Mouse (Mus musculus) heart, embryonic 12.5 days (tissue): ENCODE results near the gene Ppp1r14c. TPM values are rescaled to one million over a fixed set of nuclear protein-coding genes. Genes with fewer than 3 reads are reported as not detected.
A peak's percentile ranks its signal among the peaks of the same experiment; 100 is the strongest.
"Not testable (repeated sequence)": the region's sequence is repeated elsewhere in the genome, so short reads cannot be mapped to it uniquely, and the experiment has no call there.

Experiments used
- ATAC-seq: fragments of 200-750 bp; cut with Nextera tagmentation; 2 replicates; pipeline ENCODE4 v1.8.0; 2017; ENCODE audit warnings: moderate TSS enrichment, moderate library complexity; ENCODE audit not compliant: insufficient number of reproducible peaks, low FRiP score
- H3K27ac ChIP-seq: fragments of 300-500 bp; sonication (generic); 2 replicates; pipeline ENCODE4 v1.5.1; 2016; ENCODE audit warnings: mild to moderate bottlenecking, moderate library complexity; ENCODE audit not compliant: poor library complexity, severe bottlenecking
- H3K27me3 ChIP-seq: fragments of 300-500 bp; sonication (generic); replicated peaks from 2 replicates; pipeline ENCODE4 v1.6.1; 2016; ENCODE audit warnings: mild to moderate bottlenecking, moderate library complexity
- H3K36me3 ChIP-seq: fragments of 300-500 bp; sonication (generic); 2 replicates; pipeline ENCODE4 v1.6.1; 2016; ENCODE audit warnings: mild to moderate bottlenecking, moderate library complexity
- H3K4me1 ChIP-seq: fragments of 300-500 bp; sonication (generic); replicated peaks from 2 replicates; pipeline ENCODE4 v1.6.1; 2016; ENCODE audit warnings: mild to moderate bottlenecking
- H3K4me2 ChIP-seq: fragments of 300-500 bp; sonication (generic); 2 replicates; pipeline ENCODE4 v1.6.1; 2016; ENCODE audit warnings: mild to moderate bottlenecking, moderate library complexity
- H3K4me3 ChIP-seq: fragments of 300-500 bp; sonication (generic); 2 replicates; pipeline ENCODE4 v1.5.1; 2016; ENCODE audit warnings: mild to moderate bottlenecking
- H3K9ac ChIP-seq: fragments of 300-500 bp; sonication (generic); 2 replicates; pipeline ENCODE4 v1.6.1; 2016; ENCODE audit warnings: mild to moderate bottlenecking, moderate library complexity
- H3K9me3 ChIP-seq: fragments of 300-500 bp; sonication (generic); replicated peaks from 2 replicates; pipeline ENCODE4 v1.6.1; 2016; ENCODE audit warnings: mild to moderate bottlenecking, moderate library complexity
- WGBS: fragments of 180-500 bp; shearing (Covaris S2); methylation state at CpG from one replicate; pipeline ENCODE4 v1.1.7; 2016; 5-methylcytosine and 5-hydroxymethylcytosine counted together
- polyA plus RNA-seq: library from polyadenylated mRNA; unstranded; fragments of >200 nt; fragmentation: Nextera tagmentation; extraction: Ambion mirVana; gene quantifications from 2 replicates; pipeline ENCODE4 v1.2.1, GENCODE M21; 2016

The Ppp1r14c gene
- polyA plus RNA-seq, 1 experiment from 2014 or later: 222 TPM

- H3K4me2 ChIP-seq: no peak overlapping the region
- ATAC-seq: no peak
- WGBS: 78% methylated on average over 1 of the region's 1 CpGs
Measured at GRCm38 (mm10) chr10:3476611-3477010, 110.8 kb downstream of the Ppp1r14c start.

GRCm38 (mm10) chr10:3479772-3480171 lies 113.9 kb downstream of the Ppp1r14c start:
- ATAC-seq: no peak
- peaks cover 3% of the 10 kb centered on the region for H3K9me3 ChIP-seq
- no peak overlapping the region for H3K4me3 ChIP-seq
- H3K4me1 ChIP-seq: peaks cover 6% of the 10 kb centered on the region; the same call in 1 of the 2 replicates
- 76% methylated on average over 1 of the region's 1 CpGs for WGBS
- H3K27ac ChIP-seq: no peak overlapping the region
- no peaks in the 10 kb centered on the region for H3K36me3 ChIP-seq
- no peaks in the 10 kb centered on the region for H3K27me3 ChIP-seq
- H3K9ac ChIP-seq: no peak overlapping the region
- H3K4me2 ChIP-seq: no peak overlapping the region

More at GRCm38 (mm10) chr10:3476611-3477010, 110.8 kb downstream of the Ppp1r14c start:
- H3K4me1 ChIP-seq: peaks cover 6% of the 10 kb centered on the region; the same call in 1 of the 2 replicates
- H3K9ac ChIP-seq: no peak overlapping the region
- no peak overlapping the region for H3K27ac ChIP-seq
- H3K27me3 ChIP-seq: no peaks in the 10 kb centered on the region
- H3K36me3 ChIP-seq: peaks cover 2% of the 10 kb centered on the region; the same call in 1 of the 2 replicates
- no peak overlapping the region for H3K4me3 ChIP-seq
- H3K9me3 ChIP-seq: peaks cover under 1% of the 10 kb centered on the region

GRCm38 (mm10) chr10:3490052-3490451 lies 124.2 kb downstream of the Ppp1r14c start:
- WGBS: 68% methylated on average over 3 of the region's 3 CpGs
- H3K9me3 ChIP-seq: no peaks in the 10 kb centered on the region
- no peak overlapping the region for H3K4me3 ChIP-seq
- no peak overlapping the region for H3K9ac ChIP-seq
- ATAC-seq: no peak
- H3K4me1 ChIP-seq: no peaks in the 10 kb centered on the region
- H3K27me3 ChIP-seq: no peaks in the 10 kb centered on the region
- no peaks in the 10 kb centered on the region for H3K36me3 ChIP-seq
- no peak overlapping the region for H3K4me2 ChIP-seq
- no peak overlapping the region for H3K27ac ChIP-seq

GRCm38 (mm10) chr10:3496791-3497190 lies 130.9 kb downstream of the Ppp1r14c start:
- H3K27me3 ChIP-seq: no peaks in the 10 kb centered on the region
- H3K4me2 ChIP-seq: no peak overlapping the region
- H3K36me3 ChIP-seq: no peaks in the 10 kb centered on the region
- 77% methylated on average over 2 of the region's 2 CpGs for WGBS
- ATAC-seq: no peak
- H3K9me3 ChIP-seq: peaks cover 9% of the 10 kb centered on the region
- H3K4me1 ChIP-seq: no peaks in the 10 kb centered on the region
- no peak overlapping the region for H3K4me3 ChIP-seq
- no peak overlapping the region for H3K9ac ChIP-seq
- no peak overlapping the region for H3K27ac ChIP-seq

GRCm38 (mm10) chr10:3500846-3501245 lies 135.0 kb downstream of the Ppp1r14c start:
- H3K36me3 ChIP-seq, H3K4me3 ChIP-seq, H3K4me2 ChIP-seq, H3K27me3 ChIP-seq, H3K27ac ChIP-seq, H3K9me3 ChIP-seq, ATAC-seq, H3K9ac ChIP-seq, H3K4me1 ChIP-seq: not testable (repeated sequence)
- WGBS: 63% methylated on average over 6 of the region's 6 CpGs

- no peak overlapping the region for H3K4me2 ChIP-seq
- peak overlapping the region; percentile 68 for H3K27ac ChIP-seq
- WGBS: 36% methylated on average over 8 of the region's 8 CpGs
- H3K4me1 ChIP-seq: peaks cover 40% of the 10 kb centered on the region
- H3K27me3 ChIP-seq: no peaks in the 10 kb centered on the region
- H3K36me3 ChIP-seq: no peaks in the 10 kb centered on the region
- peak; percentile 84 for ATAC-seq
- H3K9me3 ChIP-seq: 0 out of 2 replicates have a peak, but pooled peaks cover 4% of the 10 kb centered on the region
- H3K4me3 ChIP-seq: no peak overlapping the region
- H3K9ac ChIP-seq: no peak overlapping the region
Measured at GRCm38 (mm10) chr10:3507484-3508221, 141.8 kb downstream of the Ppp1r14c start.

GRCm38 (mm10) chr10:3508222-3508588 lies 142.3 kb downstream of the Ppp1r14c start:
- Histone ChIP-seq H3K4me1 (peaks cover 40% of the 10 kb centered on the region), H3K27ac (peak overlapping the region; percentile 68), H3K9me3 (0 out of 2 replicates have a peak, but pooled peaks cover 4% of the 10 kb centered on the region), H3K4me3 (no peak overlapping the region), H3K4me2 (no peak overlapping the region), H3K27me3 (no peaks in the 10 kb centered on the region), H3K9ac (no peak overlapping the region), H3K36me3 (no peaks in the 10 kb centered on the region)
- 68% methylated on average over 2 of the region's 2 CpGs for WGBS
- no peak for ATAC-seq

GRCm38 (mm10) chr10:3508746-3509145 lies 142.9 kb downstream of the Ppp1r14c start:
- 55% methylated on average over 2 of the region's 2 CpGs for WGBS
- H3K4me1 ChIP-seq: peaks cover 40% of the 10 kb centered on the region
- no peaks in the 10 kb centered on the region for H3K27me3 ChIP-seq
- H3K9me3 ChIP-seq: 0 out of 2 replicates have a peak, but pooled peaks cover 4% of the 10 kb centered on the region
- H3K27ac ChIP-seq: no peak overlapping the region
- no peak for ATAC-seq
- no peak overlapping the region for H3K9ac ChIP-seq
- no peak overlapping the region for H3K4me2 ChIP-seq
- no peaks in the 10 kb centered on the region for H3K36me3 ChIP-seq
- H3K4me3 ChIP-seq: no peak overlapping the region

GRCm38 (mm10) chr10:3509663-3510277 lies 143.9 kb downstream of the Ppp1r14c start:
- ATAC-seq: no peak
- Histone ChIP-seq H3K4me2 (no peak overlapping the region), H3K27me3 (no peaks in the 10 kb centered on the region), H3K9ac (no peak overlapping the region), H3K4me3 (no peak overlapping the region), H3K27ac (peak overlapping the region; percentile 56), H3K9me3 (0 out of 2 replicates have a peak, but pooled peaks cover 4% of the 10 kb centered on the region), H3K4me1 (peaks cover 47% of the 10 kb centered on the region), H3K36me3 (no peaks in the 10 kb centered on the region)
- 49% methylated on average over 7 of the region's 7 CpGs for WGBS

GRCm38 (mm10) chr10:3510486-3510885 lies 144.6 kb downstream of the Ppp1r14c start:
- Histone ChIP-seq H3K36me3 (no peaks in the 10 kb centered on the region), H3K4me3 (no peak overlapping the region), H3K27ac (peak overlapping the region; percentile 56; the same call in 1 of the 2 replicates), H3K9ac (no peak overlapping the region), H3K27me3 (no peaks in the 10 kb centered on the region), H3K4me1 (peaks cover 50% of the 10 kb centered on the region), H3K9me3 (0 out of 2 replicates have a peak, but pooled peaks cover 4% of the 10 kb centered on the region), H3K4me2 (no peak overlapping the region)
- ATAC-seq: no peak
- 55% methylated on average over 3 of the region's 3 CpGs for WGBS

GRCm38 (mm10) chr10:3511401-3511800 lies 145.5 kb downstream of the Ppp1r14c start:
- Histone ChIP-seq H3K27ac (no peak overlapping the region), H3K36me3 (no peaks in the 10 kb centered on the region), H3K4me3 (no peak overlapping the region), H3K27me3 (no peaks in the 10 kb centered on the region), H3K9ac (no peak overlapping the region), H3K9me3 (0 out of 2 replicates have a peak, but pooled peaks cover 4% of the 10 kb centered on the region), H3K4me2 (no peak overlapping the region), H3K4me1 (peaks cover 52% of the 10 kb centered on the region)
- WGBS: 74% methylated on average over 3 of the region's 3 CpGs
- ATAC-seq: no peak
